8 mouse cellular contexts compared by ENCODE assay signal in genomic region chr5:24587200-24587577, GRCm38 (mm10). TPM values are rescaled to one million over a fixed set of nuclear protein-coding genes. Genes with fewer than 3 reads are reported as not detected.
DNase-seq lines count a peak whose midpoint lies in the region; ATAC-seq and TF ChIP-seq lines count a peak whose summit lies in the region.

No protein-coding gene starts in this region.

- DNase-seq in layer of hippocampus, adult 11-12 months (ENCODE audit: low spot score) = peak; percentile 49
- no peak for DNase-seq in layer of hippocampus, adult 9-11 months
- DNase-seq in MEL (ENCODE audit: low read depth, low spot score) = peak; percentile 86
- no peak for DNase-seq in limb, embryonic 10.5 days (ENCODE audit: low spot score)
- DNase-seq in gastrocnemius, postnatal 10 days = no peak
- DNase-seq in kidney, postnatal 25 days = no peak

- TF ChIP-seq EP300 in MEL (IDR thresholded peaks at IDR 0.05; ENCODE audit: low read depth in 1 of 2, low read length in 2 of 2) = peak; percentile 5 to 47; a peak in 2 of 4 replicates

- peak overlapping the region; percentile 90 for H3K9ac ChIP-seq in MEL (ENCODE audit: control insufficient read depth, low read depth, low read length, poor library complexity, severe bottlenecking)
- peak overlapping the region; percentile 87 for H3K9ac ChIP-seq in neural tube, embryonic 15.5 days (replicated peaks)

- TF ChIP-seq CTCF in MEL (IDR thresholded peaks at IDR 0.05 in 2 of 3, conservative IDR thresholded peaks at IDR 0.05 in 1 of 3; ENCODE audit: control insufficient read depth in 1 of 3, insufficient read depth in 1 of 3, low read depth in 2 of 3, low read length in 3 of 3, poor library complexity in 1 of 3, severe bottlenecking in 1 of 3) = no peak
- TF ChIP-seq CTCF in embryonic fibroblast, embryonic 13.5 days (IDR thresholded peaks at IDR 0.05; ENCODE audit: borderline replicate concordance, insufficient read depth, low read length) = no peak

- peaks cover 28% of the 10 kb centered on the region for H3K79me2 ChIP-seq in MEL (ENCODE audit: control insufficient read depth, insufficient read depth, low read length, poor library complexity)

- H3K36me3 ChIP-seq in MEL (ENCODE audit: control insufficient read depth in 1 of 2, insufficient read depth in 2 of 2, low read length in 2 of 2) = peaks cover 7 to 8% of the 10 kb centered on the region in 2 experiments; a peak in 3 of 4 replicates
- H3K36me3 ChIP-seq in limb, embryonic 10.5 days = peaks cover 45% of the 10 kb centered on the region
- peaks cover 13% of the 10 kb centered on the region for H3K36me3 ChIP-seq in neural tube, embryonic 15.5 days

- peak in 1 of 2 experiments; percentile 21; a peak in 1 of 4 replicates for TF ChIP-seq POLR2A in MEL (IDR thresholded peaks at IDR 0.05; ENCODE audit: control insufficient read depth in 1 of 2, insufficient read depth in 1 of 2, low read depth in 1 of 2, low read length in 2 of 2, poor library complexity in 1 of 2)
- peak; percentile 31; the same call in 1 of the 2 replicates for TF ChIP-seq POLR2A in embryonic fibroblast, embryonic 13.5 days (IDR thresholded peaks at IDR 0.05; ENCODE audit: low read depth, low read length)

- no peak for TF ChIP-seq RAD21 in MEL (IDR thresholded peaks at IDR 0.05; ENCODE audit: low read depth, low read length)

- no peaks in the 10 kb centered on the region for H3K27me3 ChIP-seq in MEL (ENCODE audit: control insufficient read depth in 1 of 2, insufficient read depth in 2 of 2, low read length in 2 of 2)
- peaks cover 18% of the 10 kb centered on the region for H3K27me3 ChIP-seq in limb, embryonic 10.5 days (ENCODE audit: low read depth, poor library complexity, severe bottlenecking)
- H3K27me3 ChIP-seq in neural tube, embryonic 15.5 days (replicated peaks) = no peaks in the 10 kb centered on the region

- no peaks in the 10 kb centered on the region for H3K9me3 ChIP-seq in MEL (replicated peaks; ENCODE audit: insufficient read depth, low read length)
- no peaks in the 10 kb centered on the region for H3K9me3 ChIP-seq in limb, embryonic 10.5 days (replicated peaks)
- H3K9me3 ChIP-seq in neural tube, embryonic 15.5 days (replicated peaks) = no peaks in the 10 kb centered on the region

- 37% methylated on average over 4 of the region's 4 CpGs for whole genome bisulfite sequencing in limb, embryonic 10.5 days
- 25% methylated on average over 4 of the region's 4 CpGs for WGBS in neural tube, embryonic 15.5 days

- H3K27ac ChIP-seq in MEL (ENCODE audit: control insufficient read depth, low read depth, low read length) = peak overlapping the region; percentile 73
- peak overlapping the region; percentile 70 for H3K27ac ChIP-seq in embryonic fibroblast, embryonic 13.5 days (ENCODE audit: insufficient read depth, low read length)
- H3K27ac ChIP-seq in limb, embryonic 10.5 days = peak overlapping the region; percentile 84
- peak overlapping the region; percentile 85 for H3K27ac ChIP-seq in neural tube, embryonic 15.5 days (replicated peaks)

- H3K4me1 ChIP-seq in MEL (ENCODE audit: control insufficient read depth in 1 of 2, insufficient read depth in 2 of 2, low read length in 2 of 2) = peaks cover 3 to 14% of the 10 kb centered on the region in 2 experiments
- peaks cover 14% of the 10 kb centered on the region for H3K4me1 ChIP-seq in embryonic fibroblast, embryonic 13.5 days (ENCODE audit: control insufficient read depth, insufficient read depth, low read length)
- H3K4me1 ChIP-seq in limb, embryonic 10.5 days = peaks cover 45% of the 10 kb centered on the region
- H3K4me1 ChIP-seq in neural tube, embryonic 15.5 days = peaks cover 47% of the 10 kb centered on the region

- H3K4me3 ChIP-seq in MEL (ENCODE audit: control insufficient read depth in 1 of 2, insufficient read depth in 1 of 2, low read depth in 2 of 2, low read length in 2 of 2) = peak overlapping the region; percentile 86 to 91
- H3K4me3 ChIP-seq in embryonic fibroblast, embryonic 13.5 days (ENCODE audit: insufficient read depth, low read length) = peak overlapping the region; percentile 86
- peak overlapping the region; percentile 89 for H3K4me3 ChIP-seq in limb, embryonic 10.5 days
- peak overlapping the region; percentile 78 for H3K4me3 ChIP-seq in neural tube, embryonic 15.5 days (replicated peaks)

- peak overlapping the region; percentile 75 for H3K4me2 ChIP-seq in neural tube, embryonic 15.5 days

- ATAC-seq in neural tube, embryonic 15.5 days (ENCODE audit: low FRiP score) = peak; percentile 36

TF ChIP-seq in MEL, 35 proteins besides CTCF, POLR2A, EP300 and RAD21:
- TF ChIP-seq NRF1 (IDR thresholded peaks at IDR 0.05; ENCODE audit: insufficient read depth, low read depth, low read length, poor library complexity, severe bottlenecking) (0 out of 2 replicates have a peak, but pooled peaks have one; percentile 12), TBP (IDR thresholded peaks at IDR 0.05; ENCODE audit: low read depth, low read length) (peak; percentile 72), TCF12 (IDR thresholded peaks at IDR 0.05; ENCODE audit: low read depth, low read length) (peak; percentile 42; the same call in 1 of the 2 replicates), USF2 (IDR thresholded peaks at IDR 0.05; ENCODE audit: borderline replicate concordance in 1 of 2, insufficient read depth in 1 of 2, low read depth in 1 of 2, low read length in 2 of 2) (0 out of 4 replicates have a peak, but pooled peaks of 1 of the 2 experiments have one; percentile 10), MYB (IDR thresholded peaks at IDR 0.05; ENCODE audit: low read depth, low read length) (0 out of 2 replicates have a peak, but pooled peaks have one; percentile 13), BHLHE40 (IDR thresholded peaks at IDR 0.05; ENCODE audit: borderline replicate concordance, low read depth, low read length) (no peak), MAFK (IDR thresholded peaks at IDR 0.05; ENCODE audit: borderline replicate concordance, low read depth, low read length) (peak; percentile 59; the same call in 1 of the 2 replicates), GABPA (IDR thresholded peaks at IDR 0.05; ENCODE audit: low read depth, low read length) (peak; percentile 97), POLR2AphosphoS2 (IDR thresholded peaks at IDR 0.05; ENCODE audit: low read length) (no peak), NELFE (IDR thresholded peaks at IDR 0.05; ENCODE audit: low read depth, low read length) (no peak), MYC (IDR thresholded peaks at IDR 0.05; ENCODE audit: low read depth, low read length) (no peak), GATA1 (IDR thresholded peaks at IDR 0.05; ENCODE audit: low read depth, low read length) (peak; percentile 54; the same call in 1 of the 2 replicates), ETS1 (IDR thresholded peaks at IDR 0.05; ENCODE audit: low read depth, low read length) (peak; percentile 56), ZC3H11A (IDR thresholded peaks at IDR 0.05; ENCODE audit: low read depth, low read length) (no peak)

RNA-seq across cellular contexts. Expression of gene Chpf2, which starts 0.6 kb away (rescaled TPM):
- 37.1 and 37.9 TPM in 2 replicates for total RNA-seq in MEL (2012; rRNA removed)
- polyA plus RNA-seq in MEL (2012; ENCODE audit: insufficient read depth in 1 of 2, insufficient read length in 2 of 2, low read depth in 1 of 2, low replicate concordance in 2 of 2, missing spikeins in 1 of 2) = 10 to 100 TPM in 1 of 2 experiments, not detected in 1; 39.7 TPM
- polyA plus RNA-seq in embryonic fibroblast, embryonic 13.5 days (2011; ENCODE audit: insufficient read length, low read depth, missing spikeins) = 45.5 and 54.6 TPM in 2 replicates
- polyA plus RNA-seq in limb, embryonic 10.5 days (2016; fragmentation: Nextera tagmentation; extraction: Ambion mirVana) = 15.1 and 19.0 TPM in 2 replicates
- 19.3 and 21.2 TPM in 2 replicates for polyA plus RNA-seq in neural tube, embryonic 15.5 days (2015; fragmentation: Nextera tagmentation; extraction: Ambion mirVana)
- total RNA-seq in gastrocnemius, postnatal 10 days (2021) = 10 to 100 TPM; 19.6 to 29.4 TPM

RNA-seq across cellular contexts. Expression of gene Abcf2, which starts 9.9 kb away (rescaled TPM):
- total RNA-seq in MEL (2012; rRNA removed) = 228 and 257 TPM in 2 replicates
- polyA plus RNA-seq in MEL (2012; ENCODE audit: insufficient read depth in 1 of 2, insufficient read length in 2 of 2, low read depth in 1 of 2, low replicate concordance in 2 of 2, missing spikeins in 1 of 2) = 100 to 1,000 TPM in 1 of 2 experiments, not detected in 1; 244 TPM
- polyA plus RNA-seq in embryonic fibroblast, embryonic 13.5 days (2011; ENCODE audit: insufficient read length, low read depth, missing spikeins) = 69.3 and 73.4 TPM in 2 replicates
- 177 and 197 TPM in 2 replicates for polyA plus RNA-seq in limb, embryonic 10.5 days (2016; fragmentation: Nextera tagmentation; extraction: Ambion mirVana)
- 82.8 and 93.1 TPM in 2 replicates for polyA plus RNA-seq in neural tube, embryonic 15.5 days (2015; fragmentation: Nextera tagmentation; extraction: Ambion mirVana)
- 10 to 100 TPM; 66.4 to 74.0 TPM for total RNA-seq in gastrocnemius, postnatal 10 days (2021)

RNA-seq across cellular contexts. Expression of gene 4931409K22Rik, which starts 30.6 kb away (rescaled TPM):
- not detected in 2 replicates for total RNA-seq in MEL (2012; rRNA removed)
- not detected for polyA plus RNA-seq in MEL (2012; ENCODE audit: insufficient read depth in 1 of 2, insufficient read length in 2 of 2, low read depth in 1 of 2, low replicate concordance in 2 of 2, missing spikeins in 1 of 2)
- polyA plus RNA-seq in embryonic fibroblast, embryonic 13.5 days (2011; ENCODE audit: insufficient read length, low read depth, missing spikeins) = not detected in 2 replicates
- polyA plus RNA-seq in limb, embryonic 10.5 days (2016; fragmentation: Nextera tagmentation; extraction: Ambion mirVana) = 0.05 TPM in 1 of 2 replicates, not detected in the other
- polyA plus RNA-seq in neural tube, embryonic 15.5 days (2015; fragmentation: Nextera tagmentation; extraction: Ambion mirVana) = 0.24 and 0.26 TPM in 2 replicates
- total RNA-seq in gastrocnemius, postnatal 10 days (2021) = not detected

RNA-seq across cellular contexts. Expression of gene Smarcd3, which starts 37.0 kb away (rescaled TPM):
- 2.1 and 2.7 TPM in 2 replicates for total RNA-seq in MEL (2012; rRNA removed)
- 10 to 100 TPM in 1 of 2 experiments, not detected in 1; 16.5 TPM for polyA plus RNA-seq in MEL (2012; ENCODE audit: insufficient read depth in 1 of 2, insufficient read length in 2 of 2, low read depth in 1 of 2, low replicate concordance in 2 of 2, missing spikeins in 1 of 2)
- polyA plus RNA-seq in embryonic fibroblast, embryonic 13.5 days (2011; ENCODE audit: insufficient read length, low read depth, missing spikeins) = 22.9 and 27.8 TPM in 2 replicates
- 21.5 and 34.3 TPM in 2 replicates for polyA plus RNA-seq in limb, embryonic 10.5 days (2016; fragmentation: Nextera tagmentation; extraction: Ambion mirVana)
- 111 and 135 TPM in 2 replicates for polyA plus RNA-seq in neural tube, embryonic 15.5 days (2015; fragmentation: Nextera tagmentation; extraction: Ambion mirVana)
- 100 to 1,000 TPM; 122 to 132 TPM for total RNA-seq in gastrocnemius, postnatal 10 days (2021)

RNA-seq across cellular contexts. Expression of gene Asb10, which starts 46.4 kb away (rescaled TPM):
- total RNA-seq in MEL (2012; rRNA removed) = 0.12 and 0.13 TPM in 2 replicates
- polyA plus RNA-seq in MEL (2012; ENCODE audit: insufficient read depth in 1 of 2, insufficient read length in 2 of 2, low read depth in 1 of 2, low replicate concordance in 2 of 2, missing spikeins in 1 of 2) = under 1 TPM in 1 of 2 experiments, not detected in 1; 0.32 TPM
- not detected in 2 replicates for polyA plus RNA-seq in embryonic fibroblast, embryonic 13.5 days (2011; ENCODE audit: insufficient read length, low read depth, missing spikeins)
- polyA plus RNA-seq in limb, embryonic 10.5 days (2016; fragmentation: Nextera tagmentation; extraction: Ambion mirVana) = 0.13 and 0.15 TPM in 2 replicates
- 0.40 and 0.87 TPM in 2 replicates for polyA plus RNA-seq in neural tube, embryonic 15.5 days (2015; fragmentation: Nextera tagmentation; extraction: Ambion mirVana)
- 10 to 100 TPM; 31.3 to 37.4 TPM for total RNA-seq in gastrocnemius, postnatal 10 days (2021)

Comparison
In these comparisons a context has a peak if more than half of its experiments do, and no peak if none do; other contexts are left out.
1. DNase-seq: peak in layer of hippocampus, adult 11-12 months (single experiment) and MEL (single experiment); none in layer of hippocampus, adult 9-11 months (single experiment), limb, embryonic 10.5 days (single experiment), gastrocnemius, postnatal 10 days (single experiment) and kidney, postnatal 25 days (0 of 2).
2. Peak in every context shown above with its lines, with median percentiles within 50 percentile points of each other: H3K27ac ChIP-seq and H3K4me3 ChIP-seq.